Mouse (Mus musculus): ENCODE measurements at regions not wholly inside any gene's neighbourhood (a gene's known extent, or its start where the extent isn't known, plus 50 kb on each side); places are given as distances from the start of the nearest gene placed in this dataset.

GRCm38 (mm10) chr17:4642046-4642445, 352.1 kb upstream of the Arid1b start:
- no peak for TF ChIP-seq HCFC1 (IDR thresholded peaks at IDR 0.05; ENCODE audit: borderline replicate concordance, insufficient read depth, low read length)
- no peak for TF ChIP-seq CHD2 (IDR thresholded peaks at IDR 0.05; ENCODE audit: low read depth, low read length)
- no peak for TF ChIP-seq ZC3H11A (IDR thresholded peaks at IDR 0.05; ENCODE audit: borderline replicate concordance, low read depth, low read length)
- TF ChIP-seq MAFK (IDR thresholded peaks at IDR 0.05; ENCODE audit: insufficient read depth, low read depth, low read length): no peak
- TF ChIP-seq ZNF384 (IDR thresholded peaks at IDR 0.05; ENCODE audit: low read depth, low read length): no peak

Data from ES-E14 (cell line).